ENCODE assay signal across 11 mouse cellular contexts in the genomic region with DNA sequence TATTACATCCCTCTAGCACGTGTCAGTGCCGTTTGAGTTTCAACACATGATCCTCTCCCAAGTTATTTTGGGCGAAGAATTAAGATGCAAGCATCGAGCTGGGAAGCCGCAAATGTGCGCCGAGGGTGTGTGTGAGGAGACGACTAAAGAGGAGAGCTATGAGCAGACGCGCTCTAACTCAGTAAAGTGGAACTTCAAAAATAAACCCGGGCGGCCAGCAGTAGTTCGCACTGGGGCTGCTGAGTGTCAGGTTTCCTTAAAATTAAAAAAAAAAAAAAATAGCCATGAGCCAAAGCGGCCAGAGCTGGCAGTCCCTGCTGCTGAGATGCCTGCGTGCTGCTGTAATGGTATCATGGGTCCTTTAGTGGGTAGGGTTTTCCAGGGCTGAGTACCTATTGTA.
DNase-seq lines count a peak whose midpoint lies in the region; ATAC-seq and TF ChIP-seq lines count a peak whose summit lies in the region.
"Had no signal": no experiment of that assay in that cellular context is flagged by ENCODE, and none has a peak within 500 bp of the region (broad histone marks: within the 10 kb centered on the region; RNA-seq: fewer than 3 reads in every experiment).

No protein-coding gene starts in this region.

- H3K4me1 ChIP-seq in forebrain, embryonic 14.5 days (ENCODE audit: control insufficient read depth, insufficient read depth, low read length) = no peaks in the 10 kb centered on the region
- H3K4me1 ChIP-seq in forebrain, embryonic 10.5 days = peaks cover 5% of the 10 kb centered on the region; the same call in 1 of the 2 replicates
- H3K4me1 ChIP-seq in midbrain, embryonic 16.5 days (ENCODE audit: control insufficient read depth, insufficient read depth, low read length) = peaks cover 10% of the 10 kb centered on the region; the same call in 1 of the 2 replicates
- peaks cover 45% of the 10 kb centered on the region for H3K4me1 ChIP-seq in neural tube, embryonic 15.5 days

- ATAC-seq in forebrain, embryonic 14.5 days = no peak
- ATAC-seq in midbrain, embryonic 16.5 days = no peak
- ATAC-seq in neural tube, embryonic 15.5 days (ENCODE audit: low FRiP score) = no peak

- H3K27me3 ChIP-seq in forebrain, embryonic 14.5 days (replicated peaks; ENCODE audit: control insufficient read depth, insufficient read depth, low read length) = no peaks in the 10 kb centered on the region
- H3K27me3 ChIP-seq in forebrain, embryonic 10.5 days (ENCODE audit: poor library complexity, severe bottlenecking) = no peaks in the 10 kb centered on the region
- H3K27me3 ChIP-seq in midbrain, embryonic 16.5 days (ENCODE audit: control insufficient read depth, insufficient read depth, low read depth, low read length) = no peaks in the 10 kb centered on the region
- no peaks in the 10 kb centered on the region for H3K27me3 ChIP-seq in neural tube, embryonic 15.5 days (replicated peaks)

- TF ChIP-seq POLR2A in brain, embryonic 14.5 days (IDR thresholded peaks at IDR 0.05; ENCODE audit: borderline replicate concordance, extremely low read depth, insufficient read depth, insufficient read length, poor library complexity, severe bottlenecking) = no peak

- DNase-seq in forebrain, embryonic 14.5 days (ENCODE audit: low spot score) = peak; percentile 20
- no peak for DNase-seq in forebrain, embryonic 10.5 days (ENCODE audit: extremely low spot score, low spot score)
- peak; percentile 42 for DNase-seq in brain, embryonic 14.5 days (ENCODE audit: low read depth)
- peak; percentile 31 for DNase-seq in gastrocnemius, postnatal 10 days
- peak; percentile 79 to 98 for DNase-seq in left cerebral cortex, postnatal 25 days (ENCODE audit: low spot score in 2 of 2)
- no peak for DNase-seq in adrenal gland, adult 2 months
- DNase-seq: cerebellum, adult 8-10 months had no signal

- H3K4me2 ChIP-seq in forebrain, embryonic 14.5 days (ENCODE audit: low read length) = no peak overlapping the region
- H3K4me2 ChIP-seq in midbrain, embryonic 16.5 days (ENCODE audit: low read length) = no peak overlapping the region
- no peak overlapping the region for H3K4me2 ChIP-seq in neural tube, embryonic 15.5 days

- WGBS in forebrain, embryonic 14.5 days = 84% methylated on average over 15 of the region's 15 CpGs
- WGBS in forebrain, embryonic 10.5 days = 84% methylated on average over 15 of the region's 15 CpGs
- 77% methylated on average over 15 of the region's 15 CpGs for WGBS in midbrain, embryonic 16.5 days
- 78% methylated on average over 15 of the region's 15 CpGs for WGBS in neural tube, embryonic 15.5 days

- intact Hi-C loops in left cerebral cortex, postnatal 25 days (cut with DNase I) = loop anchor here (1.0 to 2.0 kb wide), 4 partner anchors 83 to 117 kb away; no protein-coding TSS in a partner anchor

- no peak for TF ChIP-seq CTCF in brain, embryonic 14.5 days (IDR thresholded peaks at IDR 0.05; ENCODE audit: borderline replicate concordance, extremely low read depth, insufficient read depth, insufficient read length)

- no peaks in the 10 kb centered on the region for H3K9me3 ChIP-seq in forebrain, embryonic 14.5 days (replicated peaks; ENCODE audit: control insufficient read depth, low read length)
- no peaks in the 10 kb centered on the region for H3K9me3 ChIP-seq in forebrain, embryonic 10.5 days
- no peaks in the 10 kb centered on the region for H3K9me3 ChIP-seq in midbrain, embryonic 16.5 days (replicated peaks; ENCODE audit: control insufficient read depth, low read length, poor library complexity, severe bottlenecking)
- H3K9me3 ChIP-seq in neural tube, embryonic 15.5 days (replicated peaks) = no peaks in the 10 kb centered on the region

- no peak overlapping the region for H3K9ac ChIP-seq in forebrain, embryonic 14.5 days (ENCODE audit: low read length)
- no peak overlapping the region for H3K9ac ChIP-seq in midbrain, embryonic 16.5 days (ENCODE audit: low read depth, low read length)
- no peak overlapping the region for H3K9ac ChIP-seq in neural tube, embryonic 15.5 days (replicated peaks)
- H3K9ac ChIP-seq: liver, embryonic 14.5 days had no signal

- H3K4me3 ChIP-seq in forebrain, embryonic 14.5 days (ENCODE audit: low read depth, low read length) = no peak overlapping the region
- H3K4me3 ChIP-seq in forebrain, embryonic 10.5 days = no peak overlapping the region
- H3K4me3 ChIP-seq in midbrain, embryonic 16.5 days (ENCODE audit: low read depth, low read length) = no peak overlapping the region
- H3K4me3 ChIP-seq in neural tube, embryonic 15.5 days (replicated peaks) = no peak overlapping the region

- H3K27ac ChIP-seq in forebrain, embryonic 14.5 days (ENCODE audit: low read depth, low read length) = no peak overlapping the region
- H3K27ac ChIP-seq in forebrain, embryonic 10.5 days = no peak overlapping the region
- no peak overlapping the region for H3K27ac ChIP-seq in midbrain, embryonic 16.5 days (ENCODE audit: low read length)
- no peak overlapping the region; the same call in 1 of the 2 replicates for H3K27ac ChIP-seq in neural tube, embryonic 15.5 days (replicated peaks)
- H3K27ac ChIP-seq: liver, embryonic 14.5 days; stomach, postnatal 0 days had no signal

- H3K36me3 ChIP-seq in forebrain, embryonic 14.5 days (ENCODE audit: control insufficient read depth, insufficient read depth, low read length) = peaks cover 41% of the 10 kb centered on the region
- H3K36me3 ChIP-seq in forebrain, embryonic 10.5 days (replicated peaks) = peaks cover 97% of the 10 kb centered on the region
- peaks cover 10% of the 10 kb centered on the region for H3K36me3 ChIP-seq in midbrain, embryonic 16.5 days (ENCODE audit: control insufficient read depth, insufficient read depth, low read length)
- H3K36me3 ChIP-seq in neural tube, embryonic 15.5 days = peaks cover 5% of the 10 kb centered on the region

Comparison
In these comparisons a context has a peak if more than half of its experiments do, and no peak if none do; other contexts are left out.
1. DNase-seq: peak in forebrain, embryonic 14.5 days (single experiment), brain, embryonic 14.5 days (single experiment), gastrocnemius, postnatal 10 days (single experiment) and left cerebral cortex, postnatal 25 days (2 of 2); none in forebrain, embryonic 10.5 days (single experiment) and adrenal gland, adult 2 months (single experiment).